Mouse (Mus musculus): ENCODE measurements around the gene Usp15. TPM values are rescaled to one million over a fixed set of nuclear protein-coding genes. Genes with fewer than 3 reads are reported as not detected.

Gene Usp15
- polyA plus RNA-seq, 1 experiment from 2014 or later, result 79.9 TPM

DNA sequence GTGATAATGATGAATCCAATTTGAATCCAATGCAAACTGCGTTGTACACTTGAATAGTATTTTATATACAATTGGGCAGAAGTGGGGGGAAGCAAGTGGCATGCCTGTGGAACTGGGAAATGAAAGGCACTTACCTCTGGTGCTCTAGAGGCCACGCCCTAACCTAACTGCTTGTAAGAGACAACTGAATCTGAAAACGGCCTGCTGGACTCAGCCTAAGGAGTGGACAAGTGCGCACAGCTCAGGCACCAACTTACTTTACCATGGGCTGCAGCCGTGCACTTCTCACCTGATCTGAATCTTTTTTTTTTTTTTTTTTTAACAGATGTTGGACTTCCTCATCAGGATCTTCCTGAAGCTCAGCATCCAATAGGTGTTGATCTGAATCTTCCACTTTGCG lies 10.9 kb downstream of the Usp15 start:
- Histone ChIP-seq H3K4me2 (replicated peaks; ENCODE audit: low read depth, low read length) (no peak overlapping the region), H3K27me3 (ENCODE audit: control insufficient read depth, insufficient read depth, low read length) (no peaks in the 10 kb centered on the region), H3K36me3 (ENCODE audit: control insufficient read depth, insufficient read depth, low read length) (no peaks in the 10 kb centered on the region), H3K9ac (ENCODE audit: low read depth, low read length) (no peak overlapping the region), H3K27ac (ENCODE audit: low read depth, low read length) (no peak overlapping the region), H3K4me1 (replicated peaks; ENCODE audit: control insufficient read depth, insufficient read depth, low read length) (no peaks in the 10 kb centered on the region), H3K4me3 (ENCODE audit: low read depth, low read length) (no peak overlapping the region), H3K9me3 (ENCODE audit: control insufficient read depth, low read length) (no peaks in the 10 kb centered on the region)
- ATAC-seq (ENCODE audit: low FRiP score) (no peak), DNase-seq (ENCODE audit: low spot score) (no peak)
- 88% methylated on average over 6 of the region's 6 CpGs for WGBS

GRCm38 (mm10) chr10:123183743-123184142 lies 13.1 kb downstream of the Usp15 start:
- Histone ChIP-seq H3K4me1 (replicated peaks; ENCODE audit: control insufficient read depth, insufficient read depth, low read length) (no peaks in the 10 kb centered on the region), H3K36me3 (ENCODE audit: control insufficient read depth, insufficient read depth, low read length) (no peaks in the 10 kb centered on the region), H3K9me3 (ENCODE audit: control insufficient read depth, low read length) (no peaks in the 10 kb centered on the region), H3K9ac (ENCODE audit: low read depth, low read length) (no peak overlapping the region), H3K4me2 (replicated peaks; ENCODE audit: low read depth, low read length) (no peak overlapping the region), H3K27me3 (ENCODE audit: control insufficient read depth, insufficient read depth, low read length) (no peaks in the 10 kb centered on the region), H3K27ac (ENCODE audit: low read depth, low read length) (no peak overlapping the region), H3K4me3 (ENCODE audit: low read depth, low read length) (no peak overlapping the region)
- no peak for DNase-seq (ENCODE audit: low spot score)
- 84% methylated on average over 2 of the region's 2 CpGs for WGBS
- no peak for ATAC-seq (ENCODE audit: low FRiP score)

GRCm38 (mm10) chr10:123183243-123183642 lies 13.6 kb downstream of the Usp15 start:
- no peak for DNase-seq (ENCODE audit: low spot score)
- no peaks in the 10 kb centered on the region for H3K27me3 ChIP-seq (ENCODE audit: control insufficient read depth, insufficient read depth, low read length)
- H3K4me2 ChIP-seq (replicated peaks; ENCODE audit: low read depth, low read length), result no peak overlapping the region
- H3K36me3 ChIP-seq (ENCODE audit: control insufficient read depth, insufficient read depth, low read length), result no peaks in the 10 kb centered on the region
- H3K9me3 ChIP-seq (ENCODE audit: control insufficient read depth, low read length), result no peaks in the 10 kb centered on the region
- H3K9ac ChIP-seq (ENCODE audit: low read depth, low read length), result no peak overlapping the region
- no peak overlapping the region for H3K4me3 ChIP-seq (ENCODE audit: low read depth, low read length)
- WGBS, result 66% methylated on average over 7 of the region's 7 CpGs
- H3K4me1 ChIP-seq (replicated peaks; ENCODE audit: control insufficient read depth, insufficient read depth, low read length), result no peaks in the 10 kb centered on the region
- no peak for ATAC-seq (ENCODE audit: low FRiP score)
- no peak overlapping the region for H3K27ac ChIP-seq (ENCODE audit: low read depth, low read length)

- H3K36me3 ChIP-seq (ENCODE audit: control insufficient read depth, insufficient read depth, low read length), result no peaks in the 10 kb centered on the region
- WGBS, result 90% methylated on average over 3 of the region's 3 CpGs
- H3K27me3 ChIP-seq (ENCODE audit: control insufficient read depth, insufficient read depth, low read length), result no peaks in the 10 kb centered on the region
- no peaks in the 10 kb centered on the region for H3K4me1 ChIP-seq (replicated peaks; ENCODE audit: control insufficient read depth, insufficient read depth, low read length)
- ATAC-seq (ENCODE audit: low FRiP score), result no peak
- no peak overlapping the region for H3K4me3 ChIP-seq (ENCODE audit: low read depth, low read length)
- no peak overlapping the region for H3K4me2 ChIP-seq (replicated peaks; ENCODE audit: low read depth, low read length)
- no peak overlapping the region for H3K9ac ChIP-seq (ENCODE audit: low read depth, low read length)
- DNase-seq (ENCODE audit: low spot score), result no peak
- H3K27ac ChIP-seq (ENCODE audit: low read depth, low read length), result no peak overlapping the region
- H3K9me3 ChIP-seq (ENCODE audit: control insufficient read depth, low read length), result no peaks in the 10 kb centered on the region
Observed at GRCm38 (mm10) chr10:123182391-123182790, 14.4 kb downstream of the Usp15 start.

- ATAC-seq (ENCODE audit: low FRiP score) (peak; percentile 60; the same call in 1 of the 2 replicates), DNase-seq (ENCODE audit: low spot score) (peak; percentile 21)
- Histone ChIP-seq H3K36me3 (ENCODE audit: control insufficient read depth, insufficient read depth, low read length) (no peaks in the 10 kb centered on the region), H3K4me2 (replicated peaks; ENCODE audit: low read depth, low read length) (no peak overlapping the region), H3K27me3 (ENCODE audit: control insufficient read depth, insufficient read depth, low read length) (no peaks in the 10 kb centered on the region), H3K9me3 (ENCODE audit: control insufficient read depth, low read length) (no peaks in the 10 kb centered on the region), H3K27ac (ENCODE audit: low read depth, low read length) (no peak overlapping the region), H3K4me3 (ENCODE audit: low read depth, low read length) (no peak overlapping the region), H3K9ac (ENCODE audit: low read depth, low read length) (no peak overlapping the region), H3K4me1 (replicated peaks; ENCODE audit: control insufficient read depth, insufficient read depth, low read length) (no peaks in the 10 kb centered on the region)
- WGBS, result 76% methylated on average over 4 of the region's 4 CpGs
Observed at GRCm38 (mm10) chr10:123175771-123176170, 21.0 kb downstream of the Usp15 start.

DNA sequence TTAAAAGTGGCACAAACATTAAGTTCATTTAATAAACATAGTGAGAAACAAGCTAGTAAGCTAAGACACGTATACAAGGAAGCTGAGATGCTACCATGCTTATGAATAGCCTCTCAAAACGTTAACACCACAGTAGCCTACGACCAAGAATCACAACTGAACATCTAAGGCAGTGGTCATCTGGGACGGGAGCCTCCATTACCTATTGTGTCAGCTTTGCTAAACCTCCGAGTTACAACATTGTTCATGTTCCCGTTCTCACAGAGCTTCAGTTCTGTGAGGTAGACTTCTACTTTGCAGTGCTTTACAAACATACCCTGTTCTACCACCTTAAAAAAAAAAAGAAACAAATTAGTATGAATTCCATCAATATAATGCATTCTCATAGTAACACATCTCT lies 25.9 kb downstream of the Usp15 start:
- 90% methylated on average over 6 of the region's 6 CpGs for WGBS
- Histone ChIP-seq H3K9me3 (ENCODE audit: control insufficient read depth, low read length) (no peaks in the 10 kb centered on the region), H3K27ac (ENCODE audit: low read depth, low read length) (no peak overlapping the region), H3K9ac (ENCODE audit: low read depth, low read length) (no peak overlapping the region), H3K4me2 (replicated peaks; ENCODE audit: low read depth, low read length) (no peak overlapping the region), H3K27me3 (ENCODE audit: control insufficient read depth, insufficient read depth, low read length) (no peaks in the 10 kb centered on the region), H3K36me3 (ENCODE audit: control insufficient read depth, insufficient read depth, low read length) (0 out of 2 replicates have a peak, but pooled peaks cover 5% of the 10 kb centered on the region), H3K4me1 (replicated peaks; ENCODE audit: control insufficient read depth, insufficient read depth, low read length) (no peaks in the 10 kb centered on the region), H3K4me3 (ENCODE audit: low read depth, low read length) (no peak overlapping the region)
- no peak for ATAC-seq (ENCODE audit: low FRiP score)
- no peak for DNase-seq (ENCODE audit: low spot score)

DNA sequence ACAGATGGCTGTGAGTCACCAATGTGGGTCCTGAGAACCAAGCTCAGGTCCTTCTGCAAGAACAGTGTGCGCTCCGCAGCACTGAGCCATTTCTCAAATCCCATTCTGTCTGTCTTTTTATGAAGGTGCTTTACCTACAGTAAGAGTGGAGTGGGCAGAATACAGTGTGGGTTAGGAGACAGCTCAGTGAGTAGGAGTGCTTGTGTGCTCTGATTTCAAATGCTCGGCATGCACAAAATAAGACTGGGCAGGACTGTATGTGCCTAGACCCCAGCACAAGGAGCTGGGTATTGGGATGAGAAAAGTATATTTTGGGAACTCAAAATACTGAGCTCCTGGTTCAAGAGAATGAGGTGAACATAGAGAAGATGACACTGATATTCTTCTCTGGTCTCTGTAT lies 31.3 kb downstream of the Usp15 start:
- Histone ChIP-seq H3K9ac (ENCODE audit: low read depth, low read length) (no peak overlapping the region), H3K4me2 (replicated peaks; ENCODE audit: low read depth, low read length) (no peak overlapping the region), H3K36me3 (ENCODE audit: control insufficient read depth, insufficient read depth, low read length) (0 out of 2 replicates have a peak, but pooled peaks cover 5% of the 10 kb centered on the region), H3K27me3 (ENCODE audit: control insufficient read depth, insufficient read depth, low read length) (no peaks in the 10 kb centered on the region), H3K4me1 (replicated peaks; ENCODE audit: control insufficient read depth, insufficient read depth, low read length) (no peaks in the 10 kb centered on the region), H3K4me3 (ENCODE audit: low read depth, low read length) (no peak overlapping the region), H3K9me3 (ENCODE audit: control insufficient read depth, low read length) (no peaks in the 10 kb centered on the region), H3K27ac (ENCODE audit: low read depth, low read length) (no peak overlapping the region)
- DNase-seq (ENCODE audit: low spot score), result no peak
- WGBS, result 97% methylated on average over 3 of the region's 3 CpGs
- ATAC-seq (ENCODE audit: low FRiP score), result no peak

- Histone ChIP-seq H3K4me1 (replicated peaks; ENCODE audit: control insufficient read depth, insufficient read depth, low read length) (no peaks in the 10 kb centered on the region), H3K27me3 (ENCODE audit: control insufficient read depth, insufficient read depth, low read length) (no peaks in the 10 kb centered on the region), H3K36me3 (ENCODE audit: control insufficient read depth, insufficient read depth, low read length) (no peaks in the 10 kb centered on the region), H3K4me2 (replicated peaks; ENCODE audit: low read depth, low read length) (no peak overlapping the region), H3K27ac (ENCODE audit: low read depth, low read length) (no peak overlapping the region), H3K4me3 (ENCODE audit: low read depth, low read length) (no peak overlapping the region), H3K9me3 (ENCODE audit: control insufficient read depth, low read length) (no peaks in the 10 kb centered on the region), H3K9ac (ENCODE audit: low read depth, low read length) (no peak overlapping the region)
- no peak for DNase-seq (ENCODE audit: low spot score)
- ATAC-seq (ENCODE audit: low FRiP score), result no peak
- 76% methylated on average over 6 of the region's 6 CpGs for WGBS
Observed at GRCm38 (mm10) chr10:123160508-123160907, 36.3 kb downstream of the Usp15 start.

GRCm38 (mm10) chr10:123159316-123159715 lies 37.5 kb downstream of the Usp15 start:
- Histone ChIP-seq H3K4me2 (replicated peaks; ENCODE audit: low read depth, low read length) (no peak overlapping the region), H3K27me3 (ENCODE audit: control insufficient read depth, insufficient read depth, low read length) (no peaks in the 10 kb centered on the region), H3K27ac (ENCODE audit: low read depth, low read length) (no peak overlapping the region), H3K9ac (ENCODE audit: low read depth, low read length) (no peak overlapping the region), H3K4me1 (replicated peaks; ENCODE audit: control insufficient read depth, insufficient read depth, low read length) (no peaks in the 10 kb centered on the region), H3K4me3 (ENCODE audit: low read depth, low read length) (no peak overlapping the region), H3K9me3 (ENCODE audit: control insufficient read depth, low read length) (no peaks in the 10 kb centered on the region), H3K36me3 (ENCODE audit: control insufficient read depth, insufficient read depth, low read length) (no peaks in the 10 kb centered on the region)
- 85% methylated on average over 7 of the region's 7 CpGs for WGBS
- DNase-seq (ENCODE audit: low spot score) (no peak), ATAC-seq (ENCODE audit: low FRiP score) (no peak)
